11 mouse cellular contexts compared by ENCODE assay signal in the genomic region with DNA sequence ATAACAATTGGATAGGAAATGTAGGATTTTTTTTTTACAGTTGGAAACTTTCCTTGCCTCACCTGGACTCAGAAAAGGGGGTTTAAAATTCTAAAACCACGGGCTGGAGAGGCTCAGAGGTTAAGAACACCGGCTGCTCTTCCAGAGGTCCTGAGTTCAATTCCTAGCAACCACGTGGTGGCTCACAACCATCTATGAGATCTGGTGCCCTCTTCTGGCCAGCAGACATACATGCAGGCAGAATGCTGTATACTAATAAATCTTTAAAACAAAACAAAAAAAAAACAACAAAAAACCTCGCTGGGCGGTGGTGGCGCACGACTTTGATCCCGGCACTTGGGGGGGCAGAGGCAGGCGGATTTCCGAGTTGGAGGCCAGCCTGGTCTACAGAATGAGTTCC. TPM values are rescaled to one million over a fixed set of nuclear protein-coding genes. Genes with fewer than 3 reads are reported as not detected.
A peak's percentile ranks its signal among the peaks of the same experiment; 100 is the strongest.
DNase-seq lines count a peak whose midpoint lies in the region; ATAC-seq and TF ChIP-seq lines count a peak whose summit lies in the region.
"Had no signal": no experiment of that assay in that cellular context is flagged by ENCODE, and none has a peak within 500 bp of the region (broad histone marks: within the 10 kb centered on the region; RNA-seq: fewer than 3 reads in every experiment).

No protein-coding gene starts in this region.

- no peak for DNase-seq in hindbrain, postnatal 0 days (ENCODE audit: low spot score)
- peak; percentile 50 for DNase-seq in 3134 (ENCODE audit: extremely low read depth, insufficient read length, low spot score)
- DNase-seq in CH12.LX (ENCODE audit: extremely low read depth): peak; percentile 42
- DNase-seq in liver, embryonic 14.5 days (ENCODE audit: low read depth in 3 of 3, low spot score in 3 of 3): no peak
- no peak for DNase-seq in ovary, adult 18-20 months (ENCODE audit: low spot score)

- no peak overlapping the region for H3K4me3 ChIP-seq in hindbrain, postnatal 0 days (ENCODE audit: low read length)
- no peak overlapping the region for H3K4me3 ChIP-seq in hindbrain, embryonic 13.5 days
- no peak overlapping the region for H3K4me3 ChIP-seq in CH12.LX (replicated peaks in 1 of 3; ENCODE audit: low read depth in 2 of 3, low read length in 2 of 3, poor library complexity in 1 of 3)
- H3K4me3 ChIP-seq in liver, embryonic 14.5 days (ENCODE audit: insufficient read depth in 1 of 2, low read depth in 2 of 2, low read length in 2 of 2): no peak overlapping the region
- no peak overlapping the region for H3K4me3 ChIP-seq in hindbrain, embryonic 12.5 days
- H3K4me3 ChIP-seq: erythroblast, embryonic 14.5 days; heart, embryonic 13.5 days; intestine, embryonic 15.5 days had no signal

- H3K4me1 ChIP-seq in hindbrain, postnatal 0 days (ENCODE audit: insufficient read depth, low read length): no peaks in the 10 kb centered on the region
- peaks cover under 1% of the 10 kb centered on the region; the same call in 1 of the 2 replicates for H3K4me1 ChIP-seq in hindbrain, embryonic 13.5 days (replicated peaks)
- no peaks in the 10 kb centered on the region for H3K4me1 ChIP-seq in CH12.LX (ENCODE audit: control insufficient read depth in 1 of 2, insufficient read depth in 2 of 2)
- peaks cover 0 to under 1% of the 10 kb centered on the region in 2 experiments; a peak in 3 of 4 replicates for H3K4me1 ChIP-seq in liver, embryonic 14.5 days (replicated peaks; ENCODE audit: control insufficient read depth in 2 of 2, insufficient read depth in 2 of 2, low read length in 1 of 2)
- H3K4me1 ChIP-seq in hindbrain, embryonic 12.5 days: 0 out of 2 replicates have a peak, but pooled peaks cover under 1% of the 10 kb centered on the region
- H3K4me1 ChIP-seq: intestine, embryonic 15.5 days had no signal

- ATAC-seq in hindbrain, postnatal 0 days: no peak
- ATAC-seq in hindbrain, embryonic 13.5 days (ENCODE audit: low FRiP score): no peak
- no peak for ATAC-seq in liver, embryonic 14.5 days (ENCODE audit: insufficient read depth)
- no peak for ATAC-seq in megakaryocyte-erythroid progenitor cell, adult 5-6 weeks (replicated peaks; ENCODE audit: low FRiP score, low TSS enrichment, poor library complexity, severe bottlenecking)
- no peak for ATAC-seq in hindbrain, embryonic 12.5 days (ENCODE audit: low FRiP score)

- TF ChIP-seq EP300 in CH12.LX (IDR thresholded peaks at IDR 0.05; ENCODE audit: low read length): no peak
- TF ChIP-seq EP300 in liver, embryonic 14.5 days (IDR thresholded peaks at IDR 0.05; ENCODE audit: low read depth): no peak

- peak; percentile 44 for TF ChIP-seq CTCF in hindbrain, postnatal 0 days (IDR thresholded peaks at IDR 0.05; ENCODE audit: low read depth)
- peak in 1 of 2 experiments; percentile 56; a peak in 2 of 4 replicates for TF ChIP-seq CTCF in CH12.LX (conservative IDR thresholded peaks at IDR 0.05 in 1 of 2, IDR thresholded peaks at IDR 0.05 in 1 of 2; ENCODE audit: low read depth in 2 of 2, low read length in 2 of 2)
- peak; percentile 77 for TF ChIP-seq CTCF in liver, embryonic 14.5 days (IDR thresholded peaks at IDR 0.05; ENCODE audit: low read depth)

- no peak; the same call in 1 of the 2 replicates for TF ChIP-seq RAD21 in CH12.LX (IDR thresholded peaks at IDR 0.05; ENCODE audit: low read depth, low read length)

- H3K4me2 ChIP-seq in hindbrain, postnatal 0 days (ENCODE audit: low read depth, low read length): no peak overlapping the region
- no peak overlapping the region for H3K4me2 ChIP-seq in hindbrain, embryonic 13.5 days
- no peak overlapping the region for H3K4me2 ChIP-seq in CH12.LX (ENCODE audit: insufficient read depth, low read depth, poor library complexity, severe bottlenecking)
- H3K4me2 ChIP-seq in liver, embryonic 14.5 days (ENCODE audit: low read depth): no peak overlapping the region
- H3K4me2 ChIP-seq in hindbrain, embryonic 12.5 days (replicated peaks): no peak overlapping the region
- H3K4me2 ChIP-seq: heart, embryonic 13.5 days; intestine, embryonic 15.5 days had no signal

- no peaks in the 10 kb centered on the region for H3K9me3 ChIP-seq in hindbrain, postnatal 0 days (ENCODE audit: low read length)
- H3K9me3 ChIP-seq in hindbrain, embryonic 13.5 days: no peaks in the 10 kb centered on the region
- no peaks in the 10 kb centered on the region for H3K9me3 ChIP-seq in CH12.LX (replicated peaks; ENCODE audit: low read length)
- H3K9me3 ChIP-seq in liver, embryonic 14.5 days (ENCODE audit: control insufficient read depth, low read length): no peaks in the 10 kb centered on the region
- no peaks in the 10 kb centered on the region for H3K9me3 ChIP-seq in hindbrain, embryonic 12.5 days (replicated peaks)
- H3K9me3 ChIP-seq: heart, embryonic 13.5 days; intestine, embryonic 15.5 days had no signal

- in situ Hi-C loops in CH12.LX (cut with MboI; ENCODE audit: low pct_ligation_motif_present, low pct_unique_long_range_greater_than_20kb, low sequenced_read_pairs): no loop called here

- WGBS in hindbrain, postnatal 0 days: 72% methylated on average over 10 of the region's 10 CpGs
- 79% methylated on average over 10 of the region's 10 CpGs for WGBS in hindbrain, embryonic 13.5 days
- 54% methylated on average over 10 of the region's 10 CpGs for WGBS in liver, embryonic 14.5 days (ENCODE audit: insufficient replicate concordance)
- WGBS in hindbrain, embryonic 12.5 days: 71% methylated on average over 10 of the region's 10 CpGs

- H3K79me2 ChIP-seq in CH12.LX (replicated peaks; ENCODE audit: control insufficient read depth, extremely low read depth, insufficient read depth, poor library complexity, severe bottlenecking): no peaks in the 10 kb centered on the region; the same call in none of the 2 replicates

- dilution Hi-C loops in CH12.LX (cut with MboI; ENCODE audit: extremely low pct_ligation_motif_present, extremely low pct_unique_long_range_greater_than_20kb, low sequenced_read_pairs): no loop called here

- no peak overlapping the region for H3K27ac ChIP-seq in hindbrain, postnatal 0 days
- H3K27ac ChIP-seq in hindbrain, embryonic 13.5 days: no peak overlapping the region
- H3K27ac ChIP-seq in CH12.LX (ENCODE audit: insufficient read depth, low read depth): no peak overlapping the region
- H3K27ac ChIP-seq in liver, embryonic 14.5 days: no peak overlapping the region
- no peak overlapping the region for H3K27ac ChIP-seq in hindbrain, embryonic 12.5 days
- H3K27ac ChIP-seq: heart, embryonic 13.5 days; intestine, embryonic 15.5 days had no signal

- H3K27me3 ChIP-seq in hindbrain, postnatal 0 days (ENCODE audit: insufficient read depth, low read length): no peaks in the 10 kb centered on the region
- H3K27me3 ChIP-seq in hindbrain, embryonic 13.5 days: no peaks in the 10 kb centered on the region
- H3K27me3 ChIP-seq in CH12.LX (replicated peaks): no peaks in the 10 kb centered on the region
- no peaks in the 10 kb centered on the region for H3K27me3 ChIP-seq in liver, embryonic 14.5 days (ENCODE audit: control insufficient read depth, insufficient read depth, low read length)
- H3K27me3 ChIP-seq in hindbrain, embryonic 12.5 days: no peaks in the 10 kb centered on the region
- H3K27me3 ChIP-seq: heart, embryonic 13.5 days; intestine, embryonic 15.5 days had no signal

- H3K9ac ChIP-seq in hindbrain, postnatal 0 days (replicated peaks; ENCODE audit: low read length): no peak overlapping the region
- H3K9ac ChIP-seq in hindbrain, embryonic 13.5 days: no peak overlapping the region
- H3K9ac ChIP-seq in CH12.LX (ENCODE audit: insufficient read depth, low read depth): no peak overlapping the region
- no peak overlapping the region for H3K9ac ChIP-seq in liver, embryonic 14.5 days (replicated peaks)
- H3K9ac ChIP-seq in hindbrain, embryonic 12.5 days: no peak overlapping the region
- H3K9ac ChIP-seq: heart, embryonic 13.5 days; intestine, embryonic 15.5 days had no signal

- H3K36me3 ChIP-seq in hindbrain, postnatal 0 days (ENCODE audit: insufficient read depth, low read length): peaks cover 16% of the 10 kb centered on the region; the same call in 1 of the 2 replicates
- H3K36me3 ChIP-seq in hindbrain, embryonic 13.5 days: peaks cover 27% of the 10 kb centered on the region
- H3K36me3 ChIP-seq in CH12.LX (replicated peaks in 1 of 2; ENCODE audit: control insufficient read depth in 1 of 2, insufficient read depth in 1 of 2, low read length in 1 of 2): peaks cover 22 to 45% of the 10 kb centered on the region in 2 experiments
- H3K36me3 ChIP-seq in liver, embryonic 14.5 days (replicated peaks; ENCODE audit: control insufficient read depth, insufficient read depth, low read depth): no peaks in the 10 kb centered on the region; the same call in none of the 2 replicates
- peaks cover 25% of the 10 kb centered on the region for H3K36me3 ChIP-seq in hindbrain, embryonic 12.5 days

- no peak for TF ChIP-seq POLR2A in CH12.LX (IDR thresholded peaks at IDR 0.05; ENCODE audit: low read depth, low read length)

RNA-seq across cellular contexts. Expression of a gene that starts 5.5 kb away (rescaled TPM):
- total RNA-seq in hindbrain, postnatal 0 days (2014; rRNA removed): 2.6 and 7.7 TPM in 2 replicates
- 22.6 and 23.0 TPM in 2 replicates for polyA plus RNA-seq in hindbrain, postnatal 0 days (2015; fragmentation: Nextera tagmentation; extraction: Ambion mirVana)
- polyA plus RNA-seq in hindbrain, embryonic 13.5 days (2015; fragmentation: Nextera tagmentation; extraction: Ambion mirVana): 36.6 and 39.7 TPM in 2 replicates
- total RNA-seq in CH12.LX (2012; rRNA removed) (27.1 and 35.7 TPM in 2 replicates), CH12.LX (2014; rRNA removed) (11.0 and 11.5 TPM in 2 replicates)
- polyA plus RNA-seq in CH12.LX (2012; ENCODE audit: insufficient read length, low read depth): 67.8 and 83.9 TPM in 2 replicates
- polyA plus RNA-seq in liver, embryonic 14.5 days (2012; rRNA removed): 9.9 and 18.9 TPM in 2 replicates
- 27.2 and 27.5 TPM in 2 replicates for polyA plus RNA-seq in liver, embryonic 14.5 days (2014; fragmentation: Nextera tagmentation; extraction: Ambion mirVana)
- total RNA-seq in megakaryocyte-erythroid progenitor cell, adult 5-6 weeks (2014; fragmentation: Nextera tagmentation): 72.1 and 90.7 TPM in 2 replicates
- 66.7 and 100.0 TPM in 2 replicates for total RNA-seq in megakaryocyte-erythroid progenitor cell, adult 5-6 weeks (2017)
- polyA plus RNA-seq in hindbrain, embryonic 12.5 days (2016; fragmentation: Nextera tagmentation; extraction: Ambion mirVana): 52.5 and 56.9 TPM in 2 replicates

RNA-seq across cellular contexts. Expression of a gene that starts 10.1 kb away (rescaled TPM):
- 128 and 145 TPM in 2 replicates for total RNA-seq in hindbrain, postnatal 0 days (2014; rRNA removed)
- polyA plus RNA-seq in hindbrain, postnatal 0 days (2015; fragmentation: Nextera tagmentation; extraction: Ambion mirVana): 271 and 273 TPM in 2 replicates
- 331 and 342 TPM in 2 replicates for polyA plus RNA-seq in hindbrain, embryonic 13.5 days (2015; fragmentation: Nextera tagmentation; extraction: Ambion mirVana)
- total RNA-seq in CH12.LX (2012; rRNA removed): 317 and 415 TPM in 2 replicates
- total RNA-seq in CH12.LX (2014; rRNA removed): 453 and 557 TPM in 2 replicates
- polyA plus RNA-seq in CH12.LX (2012; ENCODE audit: insufficient read length, low read depth): 251 and 292 TPM in 2 replicates
- 72.5 and 119 TPM in 2 replicates for polyA plus RNA-seq in liver, embryonic 14.5 days (2012; rRNA removed)
- 224 and 226 TPM in 2 replicates for polyA plus RNA-seq in liver, embryonic 14.5 days (2014; fragmentation: Nextera tagmentation; extraction: Ambion mirVana)
- 204 and 223 TPM in 2 replicates for total RNA-seq in megakaryocyte-erythroid progenitor cell, adult 5-6 weeks (2014; fragmentation: Nextera tagmentation)
- total RNA-seq in megakaryocyte-erythroid progenitor cell, adult 5-6 weeks (2017): 318 and 398 TPM in 2 replicates
- 309 and 346 TPM in 2 replicates for polyA plus RNA-seq in hindbrain, embryonic 12.5 days (2016; fragmentation: Nextera tagmentation; extraction: Ambion mirVana)

RNA-seq across cellular contexts. Expression of a gene that starts 20.8 kb away (rescaled TPM):
- total RNA-seq in hindbrain, postnatal 0 days (2014; rRNA removed): 2.5 and 4.3 TPM in 2 replicates
- 7.5 and 11.4 TPM in 2 replicates for polyA plus RNA-seq in hindbrain, postnatal 0 days (2015; fragmentation: Nextera tagmentation; extraction: Ambion mirVana)
- polyA plus RNA-seq in hindbrain, embryonic 13.5 days (2015; fragmentation: Nextera tagmentation; extraction: Ambion mirVana): 3.1 and 4.3 TPM in 2 replicates
- 0.88 and 1.0 TPM in 2 replicates for total RNA-seq in CH12.LX (2012; rRNA removed)
- 1.0 and 1.2 TPM in 2 replicates for total RNA-seq in CH12.LX (2014; rRNA removed)
- 5.1 and 5.8 TPM in 2 replicates for polyA plus RNA-seq in CH12.LX (2012; ENCODE audit: insufficient read length, low read depth)
- 0.57 and 0.73 TPM in 2 replicates for polyA plus RNA-seq in liver, embryonic 14.5 days (2012; rRNA removed)
- 0.32 and 0.53 TPM in 2 replicates for polyA plus RNA-seq in liver, embryonic 14.5 days (2014; fragmentation: Nextera tagmentation; extraction: Ambion mirVana)
- total RNA-seq in megakaryocyte-erythroid progenitor cell, adult 5-6 weeks (2014; fragmentation: Nextera tagmentation): 0.69 and 3.3 TPM in 2 replicates
- 0.66 and 2.8 TPM in 2 replicates for total RNA-seq in megakaryocyte-erythroid progenitor cell, adult 5-6 weeks (2017)
- polyA plus RNA-seq in hindbrain, embryonic 12.5 days (2016; fragmentation: Nextera tagmentation; extraction: Ambion mirVana): 4.0 and 7.7 TPM in 2 replicates

RNA-seq across cellular contexts. Expression of a gene that starts 30.6 kb away (rescaled TPM):
- 2.6 and 5.5 TPM in 2 replicates for total RNA-seq in hindbrain, postnatal 0 days (2014; rRNA removed)
- 21.3 and 23.3 TPM in 2 replicates for polyA plus RNA-seq in hindbrain, postnatal 0 days (2015; fragmentation: Nextera tagmentation; extraction: Ambion mirVana)
- 19.4 and 21.2 TPM in 2 replicates for polyA plus RNA-seq in hindbrain, embryonic 13.5 days (2015; fragmentation: Nextera tagmentation; extraction: Ambion mirVana)
- total RNA-seq in CH12.LX (2012; rRNA removed) (15.6 and 17.2 TPM in 2 replicates), CH12.LX (2014; rRNA removed) (40.6 and 54.0 TPM in 2 replicates)
- 43.9 and 46.1 TPM in 2 replicates for polyA plus RNA-seq in CH12.LX (2012; ENCODE audit: insufficient read length, low read depth)
- polyA plus RNA-seq in liver, embryonic 14.5 days (2012; rRNA removed): 3.2 and 5.1 TPM in 2 replicates
- 3.8 and 5.1 TPM in 2 replicates for polyA plus RNA-seq in liver, embryonic 14.5 days (2014; fragmentation: Nextera tagmentation; extraction: Ambion mirVana)
- 2.1 and 2.3 TPM in 2 replicates for total RNA-seq in megakaryocyte-erythroid progenitor cell, adult 5-6 weeks (2014; fragmentation: Nextera tagmentation)
- 2.3 and 14.6 TPM in 2 replicates for total RNA-seq in megakaryocyte-erythroid progenitor cell, adult 5-6 weeks (2017)
- polyA plus RNA-seq in hindbrain, embryonic 12.5 days (2016; fragmentation: Nextera tagmentation; extraction: Ambion mirVana): 9.2 and 12.1 TPM in 2 replicates
- polyA plus RNA-seq: erythroblast, embryonic 14.5 days had no signal

RNA-seq across cellular contexts. Expression of a gene that starts 32.6 kb away (rescaled TPM):
- total RNA-seq in hindbrain, postnatal 0 days (2014; rRNA removed): 75.9 and 99.4 TPM in 2 replicates
- 41.1 and 42.2 TPM in 2 replicates for polyA plus RNA-seq in hindbrain, postnatal 0 days (2015; fragmentation: Nextera tagmentation; extraction: Ambion mirVana)
- 32.4 and 40.8 TPM in 2 replicates for polyA plus RNA-seq in hindbrain, embryonic 13.5 days (2015; fragmentation: Nextera tagmentation; extraction: Ambion mirVana)
- total RNA-seq in CH12.LX (2012; rRNA removed) (63.8 and 69.4 TPM in 2 replicates), CH12.LX (2014; rRNA removed) (45.5 and 46.6 TPM in 2 replicates)
- 59.9 and 62.2 TPM in 2 replicates for polyA plus RNA-seq in CH12.LX (2012; ENCODE audit: insufficient read length, low read depth)
- 26.2 and 28.6 TPM in 2 replicates for polyA plus RNA-seq in liver, embryonic 14.5 days (2012; rRNA removed)
- 14.0 and 16.1 TPM in 2 replicates for polyA plus RNA-seq in liver, embryonic 14.5 days (2014; fragmentation: Nextera tagmentation; extraction: Ambion mirVana)
- total RNA-seq in megakaryocyte-erythroid progenitor cell, adult 5-6 weeks (2014; fragmentation: Nextera tagmentation): 35.7 and 42.8 TPM in 2 replicates
- 16.2 and 21.1 TPM in 2 replicates for total RNA-seq in megakaryocyte-erythroid progenitor cell, adult 5-6 weeks (2017)
- polyA plus RNA-seq in hindbrain, embryonic 12.5 days (2016; fragmentation: Nextera tagmentation; extraction: Ambion mirVana): 32.4 and 36.8 TPM in 2 replicates

Comparison
In these comparisons a context has a peak if more than half of its experiments do, and no peak if none do; other contexts are left out.
1. DNase-seq: peak in 3134 (single experiment) and CH12.LX (single experiment); none in hindbrain, postnatal 0 days (single experiment), liver, embryonic 14.5 days (0 of 3) and ovary, adult 18-20 months (single experiment).